Mouse (Mus musculus): ENCODE data around the gene Gm29776. TPM values are rescaled to one million over a fixed set of nuclear protein-coding genes. Genes with fewer than 3 reads are reported as not detected.
A peak's percentile ranks its signal among the peaks of the same experiment; 100 is the strongest.

Gene Gm29776
- polyA plus RNA-seq, 1 experiment from 2014 or later = 0.31 TPM

GRCm38 (mm10) chr14:54727565-54727964 lies 28.9 kb upstream of the Gm29776 start:
- no peaks in the 10 kb centered on the region for H3K27me3 ChIP-seq
- 74% methylated on average over 5 of the region's 5 CpGs for WGBS
- H3K9me3 ChIP-seq = no peaks in the 10 kb centered on the region
- no peak for ATAC-seq (ENCODE audit: low FRiP score, low read depth)
- H3K4me1 ChIP-seq = no peaks in the 10 kb centered on the region
- H3K27ac ChIP-seq = no peak overlapping the region
- H3K36me3 ChIP-seq = no peaks in the 10 kb centered on the region
- H3K4me2 ChIP-seq (replicated peaks) = no peak overlapping the region
- H3K4me3 ChIP-seq = no peak overlapping the region
- H3K9ac ChIP-seq = no peak overlapping the region

DNA sequence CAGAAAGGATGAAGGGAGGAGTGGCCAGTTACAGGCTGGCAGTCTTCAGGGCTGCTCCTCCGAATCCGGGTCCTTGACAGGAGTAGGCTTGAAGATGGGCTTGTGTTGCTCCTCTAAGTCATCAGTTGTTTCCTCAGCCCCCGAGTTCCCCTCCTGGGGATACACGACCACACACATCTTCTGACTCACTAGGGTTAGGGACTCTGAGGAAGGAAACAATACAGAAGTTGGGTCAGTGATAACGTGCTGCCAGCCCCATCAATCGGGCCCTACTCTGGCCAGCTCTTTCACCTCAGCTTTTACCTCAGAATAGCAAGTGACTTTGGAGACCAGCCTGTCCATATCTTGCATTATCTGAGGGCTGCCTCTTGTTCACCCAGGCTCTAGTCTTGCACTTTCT lies 25.4 kb upstream of the Gm29776 start:
- H3K4me3 ChIP-seq = no peak overlapping the region
- no peak overlapping the region for H3K9ac ChIP-seq
- peaks cover 3% of the 10 kb centered on the region; the same call in 1 of the 2 replicates for H3K4me1 ChIP-seq
- no peak overlapping the region for H3K27ac ChIP-seq
- no peaks in the 10 kb centered on the region for H3K9me3 ChIP-seq
- H3K36me3 ChIP-seq = no peaks in the 10 kb centered on the region
- ATAC-seq (ENCODE audit: low FRiP score, low read depth) = no peak
- H3K27me3 ChIP-seq = no peaks in the 10 kb centered on the region
- no peak overlapping the region for H3K4me2 ChIP-seq (replicated peaks)
- 87% methylated on average over 6 of the region's 6 CpGs for WGBS

GRCm38 (mm10) chr14:54721711-54722110 lies 23.1 kb upstream of the Gm29776 start:
- Histone ChIP-seq H3K4me2 (replicated peaks) (no peak overlapping the region), H3K27me3 (no peaks in the 10 kb centered on the region), H3K4me3 (no peak overlapping the region), H3K9me3 (no peaks in the 10 kb centered on the region), H3K4me1 (peaks cover 3% of the 10 kb centered on the region; the same call in 1 of the 2 replicates), H3K9ac (no peak overlapping the region), H3K27ac (no peak overlapping the region), H3K36me3 (no peaks in the 10 kb centered on the region)
- WGBS = 75% methylated on average over 10 of the region's 10 CpGs
- ATAC-seq (ENCODE audit: low FRiP score, low read depth) = no peak

- no peak overlapping the region for H3K9ac ChIP-seq
- no peaks in the 10 kb centered on the region for H3K27me3 ChIP-seq
- no peak overlapping the region for H3K4me3 ChIP-seq
- no peaks in the 10 kb centered on the region for H3K9me3 ChIP-seq
- no peak overlapping the region for H3K27ac ChIP-seq
- no peak for ATAC-seq (ENCODE audit: low FRiP score, low read depth)
- H3K4me2 ChIP-seq (replicated peaks) = no peak overlapping the region
- peaks cover 3% of the 10 kb centered on the region; the same call in 1 of the 2 replicates for H3K4me1 ChIP-seq
- WGBS = 85% methylated on average over 7 of the region's 7 CpGs
- H3K36me3 ChIP-seq = no peaks in the 10 kb centered on the region
Measured at GRCm38 (mm10) chr14:54720654-54721350, 22.2 kb upstream of the Gm29776 start.

DNA sequence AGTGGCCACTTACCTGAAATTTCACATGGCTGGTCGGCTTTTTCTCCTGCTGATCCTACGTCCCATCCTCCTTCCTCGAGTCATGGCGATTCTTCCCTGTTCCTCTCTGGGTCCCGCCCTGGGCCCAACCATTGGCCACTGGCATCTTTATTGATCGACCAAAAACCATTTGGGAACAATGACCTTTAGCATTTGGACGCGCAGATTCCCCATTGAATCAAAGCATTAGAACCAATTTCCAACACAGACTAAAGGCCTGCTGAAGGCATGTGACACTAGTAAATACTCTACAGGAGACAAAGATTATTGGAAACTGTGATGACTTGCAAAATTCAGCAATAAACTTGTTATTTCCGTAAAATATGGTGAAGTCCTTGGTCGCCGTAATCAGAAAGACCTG lies 21.4 kb upstream of the Gm29776 start:
- Histone ChIP-seq H3K27ac (no peak overlapping the region), H3K9me3 (no peaks in the 10 kb centered on the region), H3K9ac (no peak overlapping the region), H3K27me3 (0 out of 2 replicates have a peak, but pooled peaks cover 2% of the 10 kb centered on the region), H3K4me2 (replicated peaks) (no peak overlapping the region), H3K4me1 (peaks cover 4% of the 10 kb centered on the region), H3K4me3 (no peak overlapping the region), H3K36me3 (no peaks in the 10 kb centered on the region)
- WGBS = 89% methylated on average over 11 of the region's 11 CpGs
- ATAC-seq (ENCODE audit: low FRiP score, low read depth) = no peak

DNA sequence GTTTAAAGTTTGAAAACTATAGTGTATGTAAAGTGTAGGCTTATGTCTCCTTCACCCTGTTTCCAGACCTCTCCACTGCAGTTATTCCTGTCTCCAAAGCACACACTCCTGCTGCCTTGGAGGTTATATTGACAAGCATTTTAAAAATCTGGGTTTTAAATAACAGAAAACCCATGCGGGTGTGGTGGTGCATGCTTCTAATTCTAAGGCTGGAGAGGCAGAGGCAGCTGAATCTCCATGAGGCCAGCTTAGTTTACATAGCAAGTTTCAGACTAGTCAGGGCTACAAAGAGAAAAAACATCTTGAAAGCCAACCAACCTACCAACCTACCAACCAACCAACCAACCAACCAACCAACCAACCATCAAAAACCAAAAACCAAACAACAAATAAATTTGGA lies 16.8 kb upstream of the Gm29776 start:
- Histone ChIP-seq H3K9me3 (no peaks in the 10 kb centered on the region), H3K36me3 (no peaks in the 10 kb centered on the region), H3K4me1 (peaks cover 10% of the 10 kb centered on the region), H3K27ac (no peak overlapping the region), H3K27me3 (0 out of 2 replicates have a peak, but pooled peaks cover 8% of the 10 kb centered on the region), H3K4me2 (replicated peaks) (no peak overlapping the region), H3K9ac (no peak overlapping the region), H3K4me3 (no peak overlapping the region)
- WGBS = 64% methylated on average over 1 of the region's 1 CpGs
- ATAC-seq (ENCODE audit: low FRiP score, low read depth) = no peak

DNA sequence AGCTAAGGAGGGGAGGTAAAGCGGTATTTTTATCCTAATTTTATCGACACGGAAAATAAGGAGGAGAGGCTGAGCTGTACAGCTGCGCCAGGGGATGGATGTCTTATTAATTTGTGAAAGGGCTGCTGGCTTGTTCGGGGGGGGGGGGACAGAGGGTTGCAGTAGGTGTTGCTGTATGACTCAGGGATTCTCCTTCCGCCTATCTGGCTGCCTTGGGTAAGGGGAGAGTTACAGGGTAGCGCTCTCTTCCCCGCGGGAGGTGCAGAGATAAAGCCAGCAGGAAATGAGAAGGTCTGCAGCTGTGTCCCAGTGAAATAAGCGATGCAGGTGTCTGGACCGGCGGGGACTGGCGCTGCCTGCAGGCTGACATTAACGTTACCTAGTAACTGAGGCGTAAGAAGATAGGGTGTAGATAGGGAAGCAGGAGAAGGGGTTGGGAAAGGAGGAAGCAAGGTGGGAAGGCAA lies 16.0 kb upstream of the Gm29776 start:
- 0 out of 2 replicates have a peak, but pooled peaks have one; percentile 2 for ATAC-seq (ENCODE audit: low FRiP score, low read depth)
- Histone ChIP-seq H3K27me3 (0 out of 2 replicates have a peak, but pooled peaks cover 8% of the 10 kb centered on the region), H3K36me3 (no peaks in the 10 kb centered on the region), H3K27ac (no peak overlapping the region), H3K4me1 (peaks cover 10% of the 10 kb centered on the region), H3K4me2 (replicated peaks) (peak overlapping the region; percentile 64), H3K9me3 (no peaks in the 10 kb centered on the region), H3K9ac (peak overlapping the region; percentile 19; the same call in 1 of the 2 replicates), H3K4me3 (peak overlapping the region; percentile 34)
- 3% methylated on average over 15 of the region's 15 CpGs for whole genome bisulfite sequencing

- WGBS = under 1% methylated on average over 13 of the region's 13 CpGs
- peak overlapping the region; percentile 40; the same call in 1 of the 2 replicates for H3K9ac ChIP-seq
- no peak overlapping the region for H3K27ac ChIP-seq
- no peaks in the 10 kb centered on the region for H3K36me3 ChIP-seq
- ATAC-seq (ENCODE audit: low FRiP score, low read depth) = peak; percentile 62; the same call in 1 of the 2 replicates
- H3K4me2 ChIP-seq (replicated peaks) = peak overlapping the region; percentile 64
- H3K4me3 ChIP-seq = peak overlapping the region; percentile 34
- no peaks in the 10 kb centered on the region for H3K9me3 ChIP-seq
- peaks cover 10% of the 10 kb centered on the region for H3K4me1 ChIP-seq
- 0 out of 2 replicates have a peak, but pooled peaks cover 8% of the 10 kb centered on the region for H3K27me3 ChIP-seq
Measured at GRCm38 (mm10) chr14:54714121-54714520, 15.5 kb upstream of the Gm29776 start.

DNA sequence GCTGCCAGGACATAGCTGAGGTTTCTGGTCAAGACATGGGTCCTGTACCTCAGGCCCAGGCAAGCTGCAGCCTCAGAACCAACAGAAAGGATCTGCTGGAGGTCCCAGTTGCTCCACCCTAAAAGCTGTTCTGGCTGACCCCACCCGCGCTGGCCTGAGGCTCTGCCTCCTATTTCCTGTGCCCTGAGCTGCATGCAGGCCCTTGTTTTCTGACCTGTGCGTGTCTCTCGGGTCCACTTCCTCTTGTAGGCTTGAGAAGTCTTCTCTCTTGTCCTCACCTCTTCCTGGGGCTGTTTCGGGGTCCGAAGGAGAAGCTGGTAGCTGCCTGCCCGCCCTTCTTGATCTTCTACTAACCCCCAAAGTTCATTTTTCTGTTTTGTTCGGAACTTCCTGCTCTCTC lies 14.2 kb upstream of the Gm29776 start:
- Histone ChIP-seq H3K9ac (no peak overlapping the region), H3K36me3 (no peaks in the 10 kb centered on the region), H3K27me3 (0 out of 2 replicates have a peak, but pooled peaks cover 8% of the 10 kb centered on the region), H3K4me1 (peaks cover 10% of the 10 kb centered on the region), H3K4me2 (replicated peaks) (no peak overlapping the region), H3K4me3 (no peak overlapping the region), H3K9me3 (no peaks in the 10 kb centered on the region), H3K27ac (no peak overlapping the region)
- no peak for ATAC-seq (ENCODE audit: low FRiP score, low read depth)
- WGBS = 69% methylated on average over 8 of the region's 8 CpGs

DNA sequence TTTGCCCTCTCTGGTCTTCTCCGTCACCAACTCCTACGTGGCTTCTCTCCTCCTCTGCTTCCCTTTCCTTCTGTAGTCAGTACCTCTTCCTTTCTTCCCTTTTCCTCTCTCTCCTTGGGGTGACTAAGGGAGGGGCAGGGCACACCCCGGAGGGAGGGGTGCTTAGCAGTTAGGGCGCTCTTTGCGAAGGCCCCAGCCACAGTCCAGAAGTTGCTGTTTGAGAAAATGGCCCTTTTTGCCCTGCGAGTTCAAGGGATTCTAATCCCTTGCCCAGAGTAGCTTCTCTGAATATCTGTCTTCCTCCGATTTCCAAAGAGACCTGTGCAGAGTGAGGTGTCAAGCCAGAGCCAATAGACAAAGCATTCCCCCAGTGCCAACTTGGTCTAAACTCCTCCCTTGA lies 13.4 kb upstream of the Gm29776 start, which contains the start of gene Cebpe:
Cebpe (minus strand) TSS at position 101 of the 400 bp plus-strand sequence.
- whole genome bisulfite sequencing = 92% methylated on average over 7 of the region's 7 CpGs
- no peaks in the 10 kb centered on the region for H3K36me3 ChIP-seq
- no peak within 1 kb of the TSS for H3K9ac ChIP-seq
- ATAC-seq (ENCODE audit: low FRiP score, low read depth) = no peak
- H3K9me3 ChIP-seq = no peaks in the 10 kb centered on the region
- no peak within 1 kb of the TSS for H3K4me3 ChIP-seq
- no peak within 1 kb of the TSS for H3K27ac ChIP-seq
- H3K4me2 ChIP-seq (replicated peaks) = no peak within 1 kb of the TSS
- H3K27me3 ChIP-seq = 0 out of 2 replicates have a peak, but pooled peaks cover 8% of the 10 kb centered on the region
- peaks cover 16% of the 10 kb centered on the region for H3K4me1 ChIP-seq

GRCm38 (mm10) chr14:54709054-54709453 lies 10.4 kb upstream of the Gm29776 start:
- 83% methylated on average over 9 of the region's 9 CpGs for WGBS

DNA sequence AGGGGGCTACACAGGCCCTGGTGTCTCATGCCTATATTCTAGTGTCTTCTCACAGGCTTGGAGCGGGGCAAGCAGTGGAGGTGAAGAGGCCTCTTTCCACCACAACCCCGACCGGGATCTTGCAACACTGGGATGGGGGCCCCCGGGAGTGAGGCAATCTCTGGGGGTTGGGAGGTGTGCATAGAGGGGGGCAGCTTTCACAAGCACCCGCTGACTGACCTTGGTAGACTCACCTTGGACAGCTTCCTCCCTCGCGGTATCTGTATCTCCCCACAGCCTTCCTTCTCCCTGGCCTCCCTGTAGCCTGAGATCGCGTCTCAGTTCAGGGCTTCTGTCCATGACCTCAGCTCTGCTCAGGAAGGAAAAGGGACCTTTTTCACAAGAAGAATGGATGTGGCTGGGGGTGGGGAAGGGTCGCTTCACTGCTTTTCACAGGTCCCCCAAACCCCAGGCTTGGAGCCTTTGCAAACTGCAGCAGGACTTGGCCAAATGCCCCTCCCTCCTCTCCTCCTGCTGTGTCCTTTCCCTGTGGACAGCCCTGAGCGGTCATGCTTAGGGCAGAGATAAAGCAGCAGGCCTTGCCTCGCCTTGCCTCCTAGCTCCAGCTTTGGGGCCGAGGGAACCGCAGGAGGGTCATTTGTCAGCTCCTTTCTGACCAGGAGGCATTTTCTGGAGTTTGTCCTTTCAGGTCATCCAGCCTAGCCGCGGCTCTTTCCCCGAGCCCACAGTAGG lies 8.1 kb upstream of the Gm29776 start:
- Histone ChIP-seq H3K9me3 (no peaks in the 10 kb centered on the region), H3K4me1 (peaks cover 11% of the 10 kb centered on the region; the same call in 1 of the 2 replicates), H3K36me3 (no peaks in the 10 kb centered on the region), H3K4me3 (no peak overlapping the region), H3K4me2 (replicated peaks) (no peak overlapping the region), H3K9ac (peak overlapping the region; percentile 19; the same call in 1 of the 2 replicates), H3K27ac (no peak overlapping the region), H3K27me3 (peaks cover 16% of the 10 kb centered on the region)
- 65% methylated on average over 17 of the region's 17 CpGs for WGBS
- no peak for ATAC-seq (ENCODE audit: low FRiP score, low read depth)

More at GRCm38 (mm10) chr14:54709054-54709453, 10.4 kb upstream of the Gm29776 start:
- Histone ChIP-seq H3K27me3 (no peaks in the 10 kb centered on the region), H3K4me1 (peaks cover 11% of the 10 kb centered on the region; the same call in 1 of the 2 replicates), H3K9me3 (no peaks in the 10 kb centered on the region), H3K27ac (no peak overlapping the region), H3K4me2 (replicated peaks) (no peak overlapping the region), H3K9ac (no peak overlapping the region), H3K36me3 (no peaks in the 10 kb centered on the region), H3K4me3 (no peak overlapping the region)
- no peak for ATAC-seq (ENCODE audit: low FRiP score, low read depth)

All from limb, embryonic 13.5 days (tissue).